Mouse (Mus musculus): ENCODE data around the gene Auts2. TPM values are rescaled to one million over a fixed set of nuclear protein-coding genes. Genes with fewer than 3 reads are reported as not detected.

Gene Auts2
- total RNA-seq, 1 experiment: 9.9 TPM

DNA sequence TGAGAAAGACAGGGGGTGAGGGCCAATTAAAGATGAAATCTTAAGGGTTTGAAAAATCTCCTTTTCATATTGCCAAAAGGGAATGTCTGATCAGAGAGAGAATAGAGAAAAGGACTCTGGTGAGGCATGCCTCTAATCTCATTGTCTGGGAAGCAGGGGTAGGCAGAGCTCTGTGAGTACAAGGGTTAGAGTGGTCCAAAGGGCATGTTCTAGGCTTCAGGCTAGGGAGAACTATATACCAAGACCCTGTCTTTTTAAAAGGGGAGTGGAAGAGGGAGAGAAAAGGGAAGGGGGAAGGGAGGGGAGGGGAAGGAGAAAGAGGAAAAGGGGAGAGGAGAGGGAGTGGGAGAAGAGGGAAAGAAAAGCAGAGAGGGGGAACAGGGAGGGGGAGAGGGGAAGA is 244.1 kb downstream of the Auts2 start:
- no peak overlapping the region for H3K27ac ChIP-seq (ENCODE audit: insufficient read depth, low read depth, low read length, poor library complexity, severe bottlenecking)
- in situ Hi-C loops (cut with MboI; ENCODE audit: low sequenced_read_pairs in 2 of 2, unreplicated experiment in 2 of 2): no loop called here
- no peak for TF ChIP-seq CHD2 (IDR thresholded peaks at IDR 0.05; ENCODE audit: low read depth, low read length)
- TF ChIP-seq HCFC1 (IDR thresholded peaks at IDR 0.05; ENCODE audit: borderline replicate concordance, insufficient read depth, low read length): no peak
- no peak for TF ChIP-seq MAFK (IDR thresholded peaks at IDR 0.05; ENCODE audit: insufficient read depth, low read depth, low read length)
- TF ChIP-seq ZNF384 (IDR thresholded peaks at IDR 0.05; ENCODE audit: low read depth, low read length): no peak
- TF ChIP-seq ZC3H11A (IDR thresholded peaks at IDR 0.05; ENCODE audit: borderline replicate concordance, low read depth, low read length): no peak
- no peak overlapping the region for H3K9ac ChIP-seq (ENCODE audit: insufficient read depth, low read depth, low read length, poor library complexity, severe bottlenecking)
- DNase-seq (ENCODE audit: low read depth, low spot score): no peak
- no peak overlapping the region for H3K4me3 ChIP-seq (ENCODE audit: insufficient read depth in 1 of 2, low read depth in 1 of 2, low read length in 2 of 2, poor library complexity in 1 of 2, severe bottlenecking in 1 of 2)
- no peaks in the 10 kb centered on the region for H3K36me3 ChIP-seq (ENCODE audit: control insufficient read depth, insufficient read depth, low read length, poor library complexity, severe bottlenecking)
- peaks cover 0 to 2% of the 10 kb centered on the region in 2 experiments; a peak in 1 of 4 replicates for H3K4me1 ChIP-seq (ENCODE audit: control insufficient read depth in 2 of 2, insufficient read depth in 2 of 2, low read length in 2 of 2, poor library complexity in 1 of 2)
- H3K9me3 ChIP-seq (ENCODE audit: control insufficient read depth, insufficient read depth, low read depth, low read length): no peaks in the 10 kb centered on the region

DNA sequence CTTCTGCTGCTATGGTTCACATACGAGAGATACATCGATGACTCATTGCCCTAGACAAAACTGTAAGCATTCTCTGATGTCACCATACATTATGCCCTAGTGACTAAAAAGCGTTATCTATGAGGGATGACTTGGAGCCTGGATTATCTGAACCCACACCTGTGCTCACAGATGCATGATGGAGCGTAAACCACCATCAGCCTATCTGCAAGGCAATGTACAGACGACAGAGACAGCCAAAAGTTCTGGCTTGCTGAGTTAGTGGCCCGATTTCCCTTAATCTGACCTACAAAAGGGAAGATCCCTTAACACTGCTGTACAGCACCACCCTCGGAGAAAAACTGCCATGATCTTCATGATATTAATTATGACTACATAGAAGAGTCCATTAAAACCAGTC is 245.8 kb downstream of the Auts2 start:
- in situ Hi-C loops (cut with MboI; ENCODE audit: low sequenced_read_pairs in 2 of 2, unreplicated experiment in 2 of 2): no loop called here
- H3K4me1 ChIP-seq (ENCODE audit: control insufficient read depth in 2 of 2, insufficient read depth in 2 of 2, low read length in 2 of 2, poor library complexity in 1 of 2): peaks cover 0 to 2% of the 10 kb centered on the region in 2 experiments; a peak in 1 of 4 replicates
- TF ChIP-seq HCFC1 (IDR thresholded peaks at IDR 0.05; ENCODE audit: borderline replicate concordance, insufficient read depth, low read length): no peak
- no peak for TF ChIP-seq CHD2 (IDR thresholded peaks at IDR 0.05; ENCODE audit: low read depth, low read length)
- no peak for TF ChIP-seq MAFK (IDR thresholded peaks at IDR 0.05; ENCODE audit: insufficient read depth, low read depth, low read length)
- no peak for TF ChIP-seq ZNF384 (IDR thresholded peaks at IDR 0.05; ENCODE audit: low read depth, low read length)
- no peak for TF ChIP-seq ZC3H11A (IDR thresholded peaks at IDR 0.05; ENCODE audit: borderline replicate concordance, low read depth, low read length)
- no peaks in the 10 kb centered on the region for H3K9me3 ChIP-seq (ENCODE audit: control insufficient read depth, insufficient read depth, low read depth, low read length)
- no peak for DNase-seq (ENCODE audit: low read depth, low spot score)
- H3K9ac ChIP-seq (ENCODE audit: insufficient read depth, low read depth, low read length, poor library complexity, severe bottlenecking): no peak overlapping the region
- no peak overlapping the region for H3K27ac ChIP-seq (ENCODE audit: insufficient read depth, low read depth, low read length, poor library complexity, severe bottlenecking)
- no peak overlapping the region for H3K4me3 ChIP-seq (ENCODE audit: insufficient read depth in 1 of 2, low read depth in 1 of 2, low read length in 2 of 2, poor library complexity in 1 of 2, severe bottlenecking in 1 of 2)
- H3K36me3 ChIP-seq (ENCODE audit: control insufficient read depth, insufficient read depth, low read length, poor library complexity, severe bottlenecking): no peaks in the 10 kb centered on the region

DNA sequence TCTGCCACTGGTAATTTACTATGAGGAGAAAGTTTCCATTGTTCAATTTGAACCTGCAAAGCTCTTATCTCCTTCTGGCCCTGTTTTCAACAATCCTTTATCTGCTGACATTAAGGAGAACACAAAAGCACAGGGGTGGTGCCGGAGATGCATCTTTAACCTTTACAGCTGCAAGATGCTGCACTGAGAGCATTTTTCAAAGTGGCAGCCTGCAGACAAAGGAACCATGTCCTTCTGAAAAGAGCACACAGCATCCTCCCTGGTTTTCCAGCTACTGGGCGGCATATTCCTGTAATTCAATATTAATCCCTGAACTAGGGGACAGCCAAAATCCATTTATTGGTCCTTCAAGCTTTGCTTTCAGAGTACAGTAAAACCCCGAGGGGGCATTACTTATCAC is 248.7 kb downstream of the Auts2 start:
- Histone ChIP-seq H3K9me3 (ENCODE audit: control insufficient read depth, insufficient read depth, low read depth, low read length) (no peaks in the 10 kb centered on the region), H3K4me1 (ENCODE audit: control insufficient read depth in 2 of 2, insufficient read depth in 2 of 2, low read length in 2 of 2, poor library complexity in 1 of 2) (no peaks in the 10 kb centered on the region), H3K36me3 (ENCODE audit: control insufficient read depth, insufficient read depth, low read length, poor library complexity, severe bottlenecking) (no peaks in the 10 kb centered on the region), H3K27ac (ENCODE audit: insufficient read depth, low read depth, low read length, poor library complexity, severe bottlenecking) (no peak overlapping the region), H3K9ac (ENCODE audit: insufficient read depth, low read depth, low read length, poor library complexity, severe bottlenecking) (no peak overlapping the region), H3K4me3 (ENCODE audit: insufficient read depth in 1 of 2, low read depth in 1 of 2, low read length in 2 of 2, poor library complexity in 1 of 2, severe bottlenecking in 1 of 2) (no peak overlapping the region)
- peak; percentile 12 for DNase-seq (ENCODE audit: low read depth, low spot score)
- TF ChIP-seq ZNF384 (IDR thresholded peaks at IDR 0.05; ENCODE audit: low read depth, low read length): no peak
- TF ChIP-seq ZC3H11A (IDR thresholded peaks at IDR 0.05; ENCODE audit: borderline replicate concordance, low read depth, low read length): no peak
- no peak for TF ChIP-seq MAFK (IDR thresholded peaks at IDR 0.05; ENCODE audit: insufficient read depth, low read depth, low read length)
- TF ChIP-seq HCFC1 (IDR thresholded peaks at IDR 0.05; ENCODE audit: borderline replicate concordance, insufficient read depth, low read length): no peak
- TF ChIP-seq CHD2 (IDR thresholded peaks at IDR 0.05; ENCODE audit: low read depth, low read length): no peak
- in situ Hi-C loops (cut with MboI; ENCODE audit: low sequenced_read_pairs in 2 of 2, unreplicated experiment in 2 of 2): no loop called here

DNA sequence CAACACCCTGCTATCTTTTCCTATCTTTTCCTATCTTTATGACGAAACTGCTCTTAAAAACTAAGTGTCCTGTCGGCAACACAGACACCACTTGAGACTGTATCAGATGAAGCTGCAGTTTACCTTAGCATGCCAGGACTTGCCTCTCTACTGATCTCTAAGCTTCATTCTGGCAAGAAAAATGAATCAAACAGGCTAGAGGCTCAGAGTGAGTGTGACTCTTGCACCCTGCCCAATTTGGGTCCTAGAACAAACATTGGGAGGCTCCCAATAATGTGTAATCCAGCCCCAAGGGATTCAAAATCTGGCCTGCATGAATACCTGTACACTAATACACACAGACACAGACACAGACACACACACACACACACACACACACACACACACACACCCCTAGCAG is 250.2 kb downstream of the Auts2 start:
- Histone ChIP-seq H3K4me1 (ENCODE audit: control insufficient read depth in 2 of 2, insufficient read depth in 2 of 2, low read length in 2 of 2, poor library complexity in 1 of 2) (no peaks in the 10 kb centered on the region), H3K9ac (ENCODE audit: insufficient read depth, low read depth, low read length, poor library complexity, severe bottlenecking) (no peak overlapping the region), H3K4me3 (ENCODE audit: insufficient read depth in 1 of 2, low read depth in 1 of 2, low read length in 2 of 2, poor library complexity in 1 of 2, severe bottlenecking in 1 of 2) (no peak overlapping the region), H3K9me3 (ENCODE audit: control insufficient read depth, insufficient read depth, low read depth, low read length) (no peaks in the 10 kb centered on the region), H3K36me3 (ENCODE audit: control insufficient read depth, insufficient read depth, low read length, poor library complexity, severe bottlenecking) (no peaks in the 10 kb centered on the region), H3K27ac (ENCODE audit: insufficient read depth, low read depth, low read length, poor library complexity, severe bottlenecking) (no peak overlapping the region)
- TF ChIP-seq CHD2 (IDR thresholded peaks at IDR 0.05; ENCODE audit: low read depth, low read length): no peak
- TF ChIP-seq ZNF384 (IDR thresholded peaks at IDR 0.05; ENCODE audit: low read depth, low read length): no peak
- TF ChIP-seq HCFC1 (IDR thresholded peaks at IDR 0.05; ENCODE audit: borderline replicate concordance, insufficient read depth, low read length): no peak
- no peak for TF ChIP-seq ZC3H11A (IDR thresholded peaks at IDR 0.05; ENCODE audit: borderline replicate concordance, low read depth, low read length)
- TF ChIP-seq MAFK (IDR thresholded peaks at IDR 0.05; ENCODE audit: insufficient read depth, low read depth, low read length): no peak
- in situ Hi-C loops (cut with MboI; ENCODE audit: low sequenced_read_pairs in 2 of 2, unreplicated experiment in 2 of 2): no loop called here
- no peak for DNase-seq (ENCODE audit: low read depth, low spot score)
